Mouse (Mus musculus) lung, adult 2 months (tissue): Measurements from ENCODE around the gene Olfr1497. TPM values are rescaled to one million over a fixed set of nuclear protein-coding genes. Genes with fewer than 3 reads are reported as not detected.
"Not testable (repeated sequence)": the region's sequence is repeated elsewhere in the genome, so short reads cannot be mapped to it uniquely, and the experiment has no call there.

Source experiments
- DNase-seq: peaks from one replicate; pipeline ENCODE4 v3.0.0; 2022
- H3K4me1 ChIP-seq: fragments of 200-500 bp; 2 replicates; pipeline ENCODE4 v1.6.1; 2011; ENCODE audit warnings: low read length; ENCODE audit not compliant: control insufficient read depth, insufficient read depth
- H3K4me3 ChIP-seq: fragments of 200-500 bp; replicated peaks from 2 replicates; pipeline ENCODE3; 2011; ENCODE audit warnings: low read depth, mild to moderate bottlenecking, control low read depth, low read length; ENCODE audit errors: extremely low read depth
- CTCF ChIP-seq: fragments of 200-500 bp; IDR thresholded peaks from 2 replicates; pipeline ENCODE4 v1.5.1; 2011; ENCODE audit warnings: mild to moderate bottlenecking, low read length, control low read depth; ENCODE audit not compliant: insufficient read depth
- POLR2A ChIP-seq: fragments of 200-500 bp; IDR thresholded peaks from 2 replicates; pipeline ENCODE4 v1.6.1; 2011; ENCODE audit warnings: low read depth, mild to moderate bottlenecking, control low read depth, low read length, borderline replicate concordance; ENCODE audit errors: extremely low read depth
- WGBS: fragments of 180-500 bp; shearing (Covaris S2); methylation state at CpG from one replicate; pipeline ENCODE4 v1.1.7; 2018; 5-methylcytosine and 5-hydroxymethylcytosine counted together
- polyA plus RNA-seq: library from polyadenylated mRNA; depleted of rRNA; stranded (reverse); fragments of >200 nt; gene quantifications from 2 replicates; pipeline ENCODE4 v1.2.3, GENCODE M21; 2012; rRNA removed

The Olfr1497 gene
- not detected in 2 replicates for polyA plus RNA-seq

GRCm38 (mm10) chr19:13798102-13798501, at the start of gene Olfr1497:
Gene Olfr1497, minus strand, starts transcription at chr19:13798202.
- Histone ChIP-seq H3K4me1 (no peaks in the 10 kb centered on the region), H3K4me3 (no peak within 1 kb of the TSS)
- TF ChIP-seq CTCF (no peak), POLR2A (no peak)
- DNase-seq = no peak

- no peak for TF ChIP-seq POLR2A
- no peak for TF ChIP-seq CTCF
- no peak within 1 kb of the TSS for H3K4me3 ChIP-seq
- no peak for DNase-seq
Observed at GRCm38 (mm10) chr19:13830388-13830787, 32.4 kb upstream of the Olfr1497 start, which contains the start of gene Olfr1500. Gene Olfr1500, minus strand, starts transcription at chr19:13830488.

GRCm38 (mm10) chr19:13828447-13828846, 30.4 kb upstream of the Olfr1497 start:
- Histone ChIP-seq H3K4me3 (no peak overlapping the region), H3K4me1 (no peaks in the 10 kb centered on the region)
- DNase-seq = no peak
- TF ChIP-seq CTCF (no peak), POLR2A (no peak)
- 66% methylated on average over 3 of the region's 3 CpGs for WGBS

More at GRCm38 (mm10) chr19:13830388-13830787, 32.4 kb upstream of the Olfr1497 start, which contains the start of gene Olfr1500:
- no peaks in the 10 kb centered on the region for H3K4me1 ChIP-seq

DNA sequence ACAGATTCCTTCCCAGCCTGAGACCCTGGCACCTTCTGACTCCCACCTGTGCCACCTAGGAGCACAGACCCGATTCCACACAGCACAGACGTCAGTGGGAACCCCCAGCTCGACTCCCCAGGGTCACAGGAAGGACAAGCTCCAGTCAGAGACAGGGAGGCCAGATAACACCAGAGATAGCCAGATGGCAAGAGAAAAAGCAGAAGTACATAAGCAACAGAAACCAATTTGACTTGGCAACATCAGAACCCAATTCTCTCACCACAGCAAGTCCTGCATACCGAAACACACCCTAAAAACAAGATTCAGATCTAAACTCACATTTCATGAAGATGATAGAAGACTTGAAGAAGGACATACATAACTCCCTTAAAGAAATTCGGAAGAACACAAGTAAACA, 22.8 kb upstream of the Olfr1497 start:
- DNase-seq = no peak

GRCm38 (mm10) chr19:13819347-13819746, 21.3 kb upstream of the Olfr1497 start, which contains the start of gene Olfr1499:
Gene Olfr1499, minus strand, starts transcription at chr19:13819447.
- no peak for TF ChIP-seq POLR2A
- TF ChIP-seq CTCF = no peak
- Histone ChIP-seq H3K4me1 (no peaks in the 10 kb centered on the region), H3K4me3 (no peak within 1 kb of the TSS)
- no peak for DNase-seq

More for the DNA sequence above, 22.8 kb upstream of the Olfr1497 start:
- 45% methylated on average over 5 of the region's 5 CpGs for WGBS
- H3K4me1 ChIP-seq = no peaks in the 10 kb centered on the region
- no peak overlapping the region for H3K4me3 ChIP-seq
- TF ChIP-seq POLR2A (no peak), CTCF (no peak)

DNA sequence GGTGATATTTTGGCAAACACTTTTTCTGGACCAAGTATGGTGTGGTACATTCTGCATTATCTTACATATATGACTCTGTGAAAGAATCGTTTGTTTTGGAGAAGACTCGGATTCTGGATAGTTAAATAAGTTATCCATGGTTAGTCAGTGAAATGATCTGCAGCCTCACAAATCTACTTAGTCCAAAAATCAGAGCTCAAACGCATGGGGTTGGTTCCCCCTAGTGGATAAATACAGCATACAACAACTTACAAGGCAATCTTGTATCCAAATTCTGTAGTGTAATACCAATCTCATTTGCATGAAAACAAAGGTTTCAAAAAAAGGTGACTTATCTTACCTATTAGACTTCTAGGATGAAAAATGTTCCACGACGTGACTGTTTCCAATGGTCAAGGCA, 20.8 kb upstream of the Olfr1497 start:
- DNase-seq = no peak
- Histone ChIP-seq H3K4me3 (no peak overlapping the region), H3K4me1 (no peaks in the 10 kb centered on the region)
- TF ChIP-seq CTCF = no peak
- TF ChIP-seq POLR2A = no peak
- WGBS = 25% methylated on average over 5 of the region's 5 CpGs

DNA sequence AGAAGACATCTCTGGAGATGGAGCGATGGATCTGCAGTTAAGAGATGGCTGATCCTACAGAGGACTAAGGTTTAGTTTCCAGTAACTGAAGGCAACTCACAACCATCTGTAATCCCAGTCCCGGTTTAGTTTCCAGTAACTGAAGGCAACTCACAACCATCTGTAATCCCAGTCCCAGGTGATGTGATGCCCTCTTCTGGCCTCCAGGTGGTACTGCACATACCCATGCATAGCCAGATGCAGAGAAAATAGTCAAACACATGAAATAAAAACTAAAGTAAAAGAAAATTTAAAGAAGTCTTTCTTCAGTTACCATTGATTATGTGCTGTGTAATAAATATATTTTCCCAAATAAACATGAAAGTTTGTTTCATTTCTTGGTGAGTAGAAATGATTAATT, 14.8 kb upstream of the Olfr1497 start:
- Histone ChIP-seq H3K4me1 (no peaks in the 10 kb centered on the region), H3K4me3 (no peak overlapping the region)
- no peak for DNase-seq
- WGBS = 51% methylated on average over 2 of the region's 2 CpGs
- TF ChIP-seq CTCF (no peak), POLR2A (no peak)

DNA sequence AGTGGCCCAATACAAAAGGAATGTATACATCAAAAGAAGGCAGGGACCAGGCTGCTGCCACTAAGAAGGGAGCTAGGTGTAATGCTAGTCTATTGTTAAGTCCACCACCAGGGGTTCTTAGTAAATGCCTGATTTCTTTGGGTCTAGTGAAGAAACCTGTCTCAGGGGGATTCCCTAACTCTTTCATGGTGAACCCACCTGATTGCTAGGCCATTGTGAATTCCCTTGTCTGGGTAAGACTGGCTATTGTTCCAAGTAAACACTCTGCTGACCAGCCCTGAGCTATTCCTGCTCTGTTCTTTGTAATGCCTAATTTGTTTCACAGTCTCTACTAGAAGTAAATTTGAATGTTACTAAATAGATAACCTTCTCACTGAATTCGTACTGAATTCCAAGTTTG, 7.5 kb upstream of the Olfr1497 start:
- H3K4me1 ChIP-seq, H3K4me3 ChIP-seq, DNase-seq: not testable (repeated sequence)
- WGBS = 46% methylated on average over 1 of the region's 1 CpGs

DNA sequence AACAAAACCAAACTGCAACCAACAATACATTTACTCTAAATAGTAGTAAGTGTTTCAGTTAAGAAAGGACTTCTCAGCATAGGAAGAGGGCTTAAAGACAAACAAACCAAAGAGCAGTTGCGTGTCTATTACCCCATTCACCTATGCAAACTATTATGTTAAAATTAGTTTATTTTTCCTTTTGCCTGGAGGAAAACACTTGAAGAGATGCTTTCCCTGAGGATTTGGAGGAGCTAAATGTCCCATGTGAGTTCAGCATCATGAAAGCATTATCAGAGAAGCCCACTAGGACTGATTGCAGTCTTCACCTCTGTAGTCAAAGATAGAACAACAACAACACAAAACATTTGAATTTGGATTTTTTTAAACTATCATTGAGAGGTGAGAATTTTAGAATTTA, 20.4 kb downstream of the Olfr1497 start, which contains the start of gene Olfr1496:
Gene Olfr1496 (plus strand): TSS at position 301 of the 400 bp plus-strand sequence.
- no peak within 1 kb of the TSS for H3K4me3 ChIP-seq
- no peak for DNase-seq
- 66% methylated on average over 1 of the region's 1 CpGs for WGBS
- H3K4me1 ChIP-seq = no peaks in the 10 kb centered on the region
- no peak for TF ChIP-seq CTCF
- no peak for TF ChIP-seq POLR2A

DNA sequence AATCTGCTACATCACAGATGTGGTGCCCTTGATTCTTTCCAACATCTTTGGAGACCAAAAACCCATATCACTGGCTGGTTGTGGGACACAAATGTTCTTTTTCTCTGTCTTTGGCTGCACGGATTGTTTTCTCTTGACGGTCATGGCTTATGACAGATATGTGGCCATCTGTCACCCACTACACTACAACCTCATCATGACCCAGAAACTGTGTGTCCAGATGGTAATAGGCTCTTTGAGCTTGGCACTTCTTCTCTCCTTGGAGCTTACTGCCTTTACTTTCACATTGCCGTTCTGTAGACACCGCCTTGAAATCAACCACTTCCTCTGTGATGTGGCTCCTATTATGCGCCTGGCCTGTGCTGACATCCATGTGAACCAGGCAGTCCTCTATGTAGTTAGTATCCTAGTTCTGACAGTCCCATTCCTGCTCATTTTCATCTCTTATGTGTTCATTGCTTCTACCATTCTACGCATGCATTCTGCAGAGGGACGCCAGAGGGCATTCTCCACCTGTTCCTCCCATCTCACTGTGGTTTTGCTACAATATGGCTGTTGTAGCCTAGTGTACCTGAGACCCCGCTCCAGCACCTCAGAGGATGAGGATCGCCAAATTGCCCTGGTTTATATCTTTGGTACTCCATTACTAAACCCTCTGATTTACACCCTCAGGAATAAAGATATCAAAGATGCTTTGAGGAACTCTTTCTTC, 29.3 kb downstream of the Olfr1497 start:
- TF ChIP-seq CTCF = no peak
- TF ChIP-seq POLR2A = no peak
- no peak for DNase-seq
- 90% methylated on average over 9 of the region's 9 CpGs for WGBS
- Histone ChIP-seq H3K4me3 (no peak overlapping the region), H3K4me1 (no peaks in the 10 kb centered on the region)

DNA sequence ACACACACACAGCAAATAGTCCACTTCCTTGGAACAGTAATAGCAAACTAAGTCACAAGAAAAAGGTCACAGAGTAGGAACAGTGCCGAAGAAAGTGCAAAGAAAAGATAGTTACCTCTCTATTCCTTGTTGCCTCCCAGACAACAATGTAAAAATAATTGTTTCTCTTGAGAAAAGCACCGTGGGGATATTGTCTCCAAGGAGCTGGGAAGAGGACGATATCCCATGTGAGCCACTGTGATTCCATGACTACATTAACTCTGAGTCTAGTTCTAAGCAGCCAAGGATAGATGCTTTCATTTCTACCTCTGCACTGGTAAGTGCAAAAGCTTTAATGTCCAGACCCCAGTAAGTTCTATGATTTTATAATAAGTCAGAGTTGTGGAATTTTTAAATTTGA, 33.7 kb downstream of the Olfr1497 start, which contains the start of gene Olfr1495:
Gene Olfr1495 (plus strand): TSS at position 301 of the 400 bp plus-strand sequence.
- H3K4me1 ChIP-seq = no peaks in the 10 kb centered on the region
- 74% methylated on average over 3 of the region's 3 CpGs for WGBS
- no peak within 1 kb of the TSS for H3K4me3 ChIP-seq
- TF ChIP-seq CTCF (no peak), POLR2A (no peak)
- DNase-seq = no peak
